Mouse (Mus musculus) neural tube, embryonic 15.5 days (tissue): ENCODE measurements around the gene Tgfbrap1. TPM values are rescaled to one million over a fixed set of nuclear protein-coding genes. Genes with fewer than 3 reads are reported as not detected.

Experiments used
- ATAC-seq: fragments of 200-750 bp; cut with Nextera tagmentation; 2 replicates; pipeline ENCODE4 v1.8.0; 2017; ENCODE audit warnings: mild to moderate bottlenecking, moderate TSS enrichment, moderate library complexity; ENCODE audit not compliant: low FRiP score
- H3K27ac ChIP-seq: fragments of 300-500 bp; sonication (generic); replicated peaks from 2 replicates; pipeline ENCODE4 v1.5.1; 2015; ENCODE audit warnings: mild to moderate bottlenecking, inconsistent platforms
- H3K27me3 ChIP-seq: fragments of 300-500 bp; sonication (generic); replicated peaks from 2 replicates; pipeline ENCODE4 v1.6.1; 2015; ENCODE audit warnings: inconsistent platforms
- H3K36me3 ChIP-seq: fragments of 300-500 bp; sonication (generic); 2 replicates; pipeline ENCODE4 v1.6.1; 2015; ENCODE audit warnings: inconsistent platforms
- H3K4me1 ChIP-seq: fragments of 300-500 bp; sonication (generic); 2 replicates; pipeline ENCODE4 v1.6.1; 2015; ENCODE audit warnings: inconsistent platforms
- H3K4me2 ChIP-seq: fragments of 300-500 bp; sonication (generic); 2 replicates; pipeline ENCODE4 v1.6.1; 2015; ENCODE audit warnings: inconsistent platforms, mild to moderate bottlenecking, moderate library complexity
- H3K4me3 ChIP-seq: fragments of 300-500 bp; sonication (generic); replicated peaks from 2 replicates; pipeline ENCODE4 v1.5.1; 2015; ENCODE audit warnings: mild to moderate bottlenecking, inconsistent platforms
- H3K9ac ChIP-seq: fragments of 300-500 bp; sonication (generic); replicated peaks from 2 replicates; pipeline ENCODE4 v1.6.1; 2015; ENCODE audit warnings: mild to moderate bottlenecking, inconsistent platforms
- H3K9me3 ChIP-seq: fragments of 300-500 bp; sonication (generic); replicated peaks from 2 replicates; pipeline ENCODE4 v1.6.1; 2016; ENCODE audit warnings: inconsistent platforms
- WGBS: fragments of 180-500 bp; shearing (Covaris S2); methylation state at CpG from one replicate; pipeline ENCODE4 v1.1.7; 2015; ENCODE audit warnings: mixed read lengths; 5-methylcytosine and 5-hydroxymethylcytosine counted together
- microRNA-seq: library from miRNA; unstranded; fragments of <30 nt; microRNA quantifications from one replicate; pipeline ENCODE4, GENCODE M21; 2017
- polyA plus RNA-seq: library from polyadenylated mRNA; unstranded; fragments of >200 nt; fragmentation: Nextera tagmentation; extraction: Ambion mirVana; gene quantifications from 2 replicates; pipeline ENCODE4 v1.2.1, GENCODE M21; 2015

Tgfbrap1 gene
- polyA plus RNA-seq, 1 experiment from 2014 or later, result 13.2 TPM

GRCm38 (mm10) chr1:43006051-43006514 lies 92.4 kb downstream of the Tgfbrap1 start:
- H3K4me1 ChIP-seq, result no peaks in the 10 kb centered on the region
- H3K4me2 ChIP-seq, result peak overlapping the region; percentile 32; the same call in 1 of the 2 replicates
- 36% methylated on average over 13 of the region's 13 CpGs for WGBS
- H3K36me3 ChIP-seq, result no peaks in the 10 kb centered on the region
- no peaks in the 10 kb centered on the region for H3K27me3 ChIP-seq
- ATAC-seq, result peak; percentile 86
- no peak overlapping the region for H3K9ac ChIP-seq
- H3K27ac ChIP-seq, result no peak overlapping the region
- H3K4me3 ChIP-seq, result 0 out of 2 replicates have a peak overlapping the region, but pooled peaks have one; percentile 7
- H3K9me3 ChIP-seq, result no peaks in the 10 kb centered on the region

Small RNA genes within 50 kb of the gene (microRNA-seq; reads per million reads assigned to microRNA genes)
- not detected for gene Gm24001

Other genes with a start within 250 kb of the Tgfbrap1 start
- gene Mrps9, start 247.4 kb downstream of the Tgfbrap1 start, polyA plus RNA-seq, result 35.6 and 38.0 TPM in 2 replicates
- gene Gpr45, start 145.8 kb downstream of the Tgfbrap1 start, polyA plus RNA-seq, result 11.9 and 14.1 TPM in 2 replicates
- 39.7 and 41.4 TPM in 2 replicates for gene AI597479, start 73 bp upstream of the Tgfbrap1 start, polyA plus RNA-seq
- gene Fhl2, start 98.3 kb upstream of the Tgfbrap1 start, polyA plus RNA-seq, result 31.4 and 32.3 TPM in 2 replicates